Mouse (Mus musculus): ENCODE data around the gene Nfkb2. TPM values are rescaled to one million over a fixed set of nuclear protein-coding genes. Genes with fewer than 3 reads are reported as not detected.

Nfkb2 gene
- total and polyA plus RNA-seq, 2 experiments from 2014 or later, result 6.6 to 26.9 TPM

- Histone ChIP-seq H3K9ac (replicated peaks; ENCODE audit: low read depth, low read length) (no peak overlapping the region), H3K4me3 (ENCODE audit: low read depth, low read length) (no peak overlapping the region), H3K27me3 (ENCODE audit: control insufficient read depth, insufficient read depth, low read length) (peaks cover 99% of the 10 kb centered on the region), H3K27ac (ENCODE audit: low read depth) (no peak overlapping the region), H3K4me2 (ENCODE audit: low read depth, low read length) (no peak overlapping the region), H3K36me3 (replicated peaks; ENCODE audit: control insufficient read depth, insufficient read depth, low read length) (no peaks in the 10 kb centered on the region), H3K4me1 (ENCODE audit: control insufficient read depth, insufficient read depth) (no peaks in the 10 kb centered on the region), H3K9me3 (replicated peaks; ENCODE audit: control insufficient read depth, low read length) (no peaks in the 10 kb centered on the region)
- TF ChIP-seq EP300 (IDR thresholded peaks at IDR 0.05; ENCODE audit: low read depth), result no peak
- TF ChIP-seq CTCF (IDR thresholded peaks at IDR 0.05; ENCODE audit: low read depth), result no peak
- 34% methylated on average over 11 of the region's 11 CpGs for WGBS
- DNase-seq (ENCODE audit: low spot score) (no peak), ATAC-seq (ENCODE audit: insufficient read depth, low read depth) (no peak)
These were observed 18.2 kb downstream of the Nfkb2 start for GRCm38 (mm10) chr19:46322144-46322995.

- H3K9ac ChIP-seq (replicated peaks; ENCODE audit: low read depth, low read length), result no peak overlapping the region
- no peak overlapping the region for H3K4me3 ChIP-seq (ENCODE audit: low read depth, low read length)
- no peaks in the 10 kb centered on the region for H3K4me1 ChIP-seq (ENCODE audit: control insufficient read depth, insufficient read depth)
- H3K27ac ChIP-seq (ENCODE audit: low read depth), result no peak overlapping the region
- 63% methylated on average over 13 of the region's 13 CpGs for WGBS
- no peaks in the 10 kb centered on the region for H3K36me3 ChIP-seq (replicated peaks; ENCODE audit: control insufficient read depth, insufficient read depth, low read length)
- no peak for DNase-seq (ENCODE audit: low spot score)
- peaks cover 92% of the 10 kb centered on the region for H3K27me3 ChIP-seq (ENCODE audit: control insufficient read depth, insufficient read depth, low read length)
- H3K9me3 ChIP-seq (replicated peaks; ENCODE audit: control insufficient read depth, low read length), result no peaks in the 10 kb centered on the region
- TF ChIP-seq EP300 (IDR thresholded peaks at IDR 0.05; ENCODE audit: low read depth), result no peak
- no peak overlapping the region for H3K4me2 ChIP-seq (ENCODE audit: low read depth, low read length)
- no peak for ATAC-seq (ENCODE audit: insufficient read depth, low read depth)
These were observed 19.0 kb downstream of the Nfkb2 start for GRCm38 (mm10) chr19:46322996-46323572.

DNA sequence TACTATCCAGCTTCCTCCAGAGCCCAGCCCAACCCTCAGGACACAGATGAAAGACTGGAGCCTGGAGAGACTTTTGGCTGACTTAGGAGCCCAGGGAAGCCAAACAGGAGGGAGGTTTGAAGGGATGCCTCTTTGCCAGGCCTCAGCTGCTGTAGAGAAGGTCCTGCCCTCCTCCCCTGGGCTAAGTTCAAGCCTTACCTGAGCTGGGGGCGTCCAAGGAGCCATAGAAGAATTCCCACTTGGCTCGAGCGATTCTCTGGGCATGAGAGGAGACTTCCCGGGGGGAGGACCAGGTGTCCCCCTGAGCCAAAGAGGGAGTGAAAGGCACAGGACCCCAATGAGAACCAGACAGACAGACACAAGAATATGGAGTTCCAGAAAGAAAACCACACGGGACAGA lies 19.6 kb downstream of the Nfkb2 start:
- peaks cover 86% of the 10 kb centered on the region for H3K27me3 ChIP-seq (ENCODE audit: control insufficient read depth, insufficient read depth, low read length)
- TF ChIP-seq EP300 (IDR thresholded peaks at IDR 0.05; ENCODE audit: low read depth) (no peak), CTCF (IDR thresholded peaks at IDR 0.05; ENCODE audit: low read depth) (no peak)

GRCm38 (mm10) chr19:46324366-46324765 lies 20.2 kb downstream of the Nfkb2 start:
- H3K9me3 ChIP-seq (replicated peaks; ENCODE audit: control insufficient read depth, low read length), result no peaks in the 10 kb centered on the region
- H3K4me2 ChIP-seq (ENCODE audit: low read depth, low read length), result no peak overlapping the region
- no peak for ATAC-seq (ENCODE audit: insufficient read depth, low read depth)
- peaks cover 79% of the 10 kb centered on the region for H3K27me3 ChIP-seq (ENCODE audit: control insufficient read depth, insufficient read depth, low read length)
- H3K27ac ChIP-seq (ENCODE audit: low read depth), result no peak overlapping the region
- peaks cover 7% of the 10 kb centered on the region for H3K4me1 ChIP-seq (ENCODE audit: control insufficient read depth, insufficient read depth)
- H3K36me3 ChIP-seq (replicated peaks; ENCODE audit: control insufficient read depth, insufficient read depth, low read length), result no peaks in the 10 kb centered on the region
- DNase-seq (ENCODE audit: low spot score), result no peak
- no peak for TF ChIP-seq EP300 (IDR thresholded peaks at IDR 0.05; ENCODE audit: low read depth)
- no peak for TF ChIP-seq CTCF (IDR thresholded peaks at IDR 0.05; ENCODE audit: low read depth)
- H3K4me3 ChIP-seq (ENCODE audit: low read depth, low read length), result no peak overlapping the region
- no peak overlapping the region for H3K9ac ChIP-seq (replicated peaks; ENCODE audit: low read depth, low read length)
- 49% methylated on average over 11 of the region's 11 CpGs for WGBS

More for the DNA sequence above, 19.6 kb downstream of the Nfkb2 start:
- Histone ChIP-seq H3K4me1 (ENCODE audit: control insufficient read depth, insufficient read depth) (0 out of 2 replicates have a peak, but pooled peaks cover under 1% of the 10 kb centered on the region), H3K9ac (replicated peaks; ENCODE audit: low read depth, low read length) (no peak overlapping the region), H3K27ac (ENCODE audit: low read depth) (no peak overlapping the region), H3K4me3 (ENCODE audit: low read depth, low read length) (no peak overlapping the region), H3K4me2 (ENCODE audit: low read depth, low read length) (no peak overlapping the region), H3K9me3 (replicated peaks; ENCODE audit: control insufficient read depth, low read length) (no peaks in the 10 kb centered on the region), H3K36me3 (replicated peaks; ENCODE audit: control insufficient read depth, insufficient read depth, low read length) (no peaks in the 10 kb centered on the region)
- 56% methylated on average over 5 of the region's 5 CpGs for WGBS
- no peak for DNase-seq (ENCODE audit: low spot score)
- ATAC-seq (ENCODE audit: insufficient read depth, low read depth), result no peak

GRCm38 (mm10) chr19:46324918-46325317 lies 20.8 kb downstream of the Nfkb2 start:
- Histone ChIP-seq H3K9me3 (replicated peaks; ENCODE audit: control insufficient read depth, low read length) (no peaks in the 10 kb centered on the region), H3K36me3 (replicated peaks; ENCODE audit: control insufficient read depth, insufficient read depth, low read length) (no peaks in the 10 kb centered on the region), H3K27me3 (ENCODE audit: control insufficient read depth, insufficient read depth, low read length) (peaks cover 74% of the 10 kb centered on the region), H3K4me1 (ENCODE audit: control insufficient read depth, insufficient read depth) (peaks cover 10% of the 10 kb centered on the region), H3K4me2 (ENCODE audit: low read depth, low read length) (no peak overlapping the region), H3K4me3 (ENCODE audit: low read depth, low read length) (no peak overlapping the region), H3K27ac (ENCODE audit: low read depth) (no peak overlapping the region), H3K9ac (replicated peaks; ENCODE audit: low read depth, low read length) (no peak overlapping the region)
- ATAC-seq (ENCODE audit: insufficient read depth, low read depth) (no peak), DNase-seq (ENCODE audit: low spot score) (no peak)
- TF ChIP-seq CTCF (IDR thresholded peaks at IDR 0.05; ENCODE audit: low read depth) (no peak), EP300 (IDR thresholded peaks at IDR 0.05; ENCODE audit: low read depth) (no peak)
- 42% methylated on average over 5 of the region's 5 CpGs for WGBS

All from heart, postnatal 0 days (tissue).